Mouse (Mus musculus): Measurements from ENCODE around the gene Btbd10. TPM values are rescaled to one million over a fixed set of nuclear protein-coding genes. Genes with fewer than 3 reads are reported as not detected.

Gene Btbd10
- polyA plus RNA-seq, 1 experiment: 2.9 TPM

DNA sequence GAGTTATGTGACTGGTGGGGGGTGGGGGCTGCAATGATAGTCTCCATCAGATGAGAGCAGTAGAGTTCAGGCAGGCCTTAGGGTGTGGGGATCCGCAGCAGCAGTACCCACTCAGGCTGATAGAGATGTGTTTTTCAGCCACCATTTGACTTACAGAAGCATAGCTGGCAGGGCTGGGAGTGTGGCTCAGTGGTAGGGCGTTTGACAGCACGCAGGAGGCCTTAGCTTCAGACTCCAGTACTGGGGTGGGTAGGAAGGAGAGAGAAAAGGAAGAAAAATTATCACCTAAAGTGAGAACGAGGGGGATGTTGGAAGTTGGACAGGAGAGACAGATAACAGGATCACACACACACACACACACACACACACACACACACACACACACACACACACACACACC is 90.7 kb downstream of the Btbd10 start:
- WGBS: 81% methylated on average over 4 of the region's 4 CpGs
- H3K27ac ChIP-seq (ENCODE audit: insufficient read depth, low read depth, low read length): no peak overlapping the region
- no peaks in the 10 kb centered on the region for H3K4me1 ChIP-seq (ENCODE audit: control insufficient read depth, insufficient read depth, insufficient read length, low read length)
- no peak for TF ChIP-seq CTCF (IDR thresholded peaks at IDR 0.05; ENCODE audit: extremely low read depth, insufficient read length, insufficient replicate concordance, low read depth, low read length)
- TF ChIP-seq POLR2A (IDR thresholded peaks at IDR 0.05; ENCODE audit: low read depth, low read length): no peak
- H3K4me3 ChIP-seq (ENCODE audit: low read depth, low read length): no peak overlapping the region
- H3K36me3 ChIP-seq (ENCODE audit: control insufficient read depth, insufficient read depth, low read length): peaks cover 25% of the 10 kb centered on the region
- no peaks in the 10 kb centered on the region for H3K27me3 ChIP-seq (ENCODE audit: control insufficient read depth, insufficient read depth, low read length)

DNA sequence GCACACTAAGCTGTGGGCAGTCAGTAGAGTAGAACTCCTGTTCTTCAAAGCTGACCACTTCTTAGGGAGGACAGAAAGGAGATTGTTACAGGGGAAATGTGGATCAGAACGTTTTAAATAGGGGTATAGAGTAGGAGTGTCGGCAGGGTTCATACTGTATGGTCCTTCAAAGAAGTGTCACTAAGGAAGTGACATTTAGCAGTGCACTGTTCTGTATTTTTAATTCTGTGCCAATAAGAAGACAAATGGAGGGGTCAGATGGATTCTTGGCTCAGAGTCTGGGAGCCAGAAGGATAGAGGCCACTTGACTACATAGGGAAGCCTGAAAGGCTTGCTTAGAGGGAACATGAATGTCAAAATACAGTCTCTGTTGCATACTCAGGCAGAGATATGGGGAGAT is 91.9 kb downstream of the Btbd10 start:
- H3K27me3 ChIP-seq (ENCODE audit: control insufficient read depth, insufficient read depth, low read length): no peaks in the 10 kb centered on the region
- 75% methylated on average over 2 of the region's 2 CpGs for WGBS
- H3K27ac ChIP-seq (ENCODE audit: insufficient read depth, low read depth, low read length): no peak overlapping the region
- H3K36me3 ChIP-seq (ENCODE audit: control insufficient read depth, insufficient read depth, low read length): peaks cover 16% of the 10 kb centered on the region
- TF ChIP-seq CTCF (IDR thresholded peaks at IDR 0.05; ENCODE audit: extremely low read depth, insufficient read length, insufficient replicate concordance, low read depth, low read length) (no peak), POLR2A (IDR thresholded peaks at IDR 0.05; ENCODE audit: low read depth, low read length) (no peak)
- H3K4me1 ChIP-seq (ENCODE audit: control insufficient read depth, insufficient read depth, insufficient read length, low read length): no peaks in the 10 kb centered on the region
- H3K4me3 ChIP-seq (ENCODE audit: low read depth, low read length): no peak overlapping the region

DNA sequence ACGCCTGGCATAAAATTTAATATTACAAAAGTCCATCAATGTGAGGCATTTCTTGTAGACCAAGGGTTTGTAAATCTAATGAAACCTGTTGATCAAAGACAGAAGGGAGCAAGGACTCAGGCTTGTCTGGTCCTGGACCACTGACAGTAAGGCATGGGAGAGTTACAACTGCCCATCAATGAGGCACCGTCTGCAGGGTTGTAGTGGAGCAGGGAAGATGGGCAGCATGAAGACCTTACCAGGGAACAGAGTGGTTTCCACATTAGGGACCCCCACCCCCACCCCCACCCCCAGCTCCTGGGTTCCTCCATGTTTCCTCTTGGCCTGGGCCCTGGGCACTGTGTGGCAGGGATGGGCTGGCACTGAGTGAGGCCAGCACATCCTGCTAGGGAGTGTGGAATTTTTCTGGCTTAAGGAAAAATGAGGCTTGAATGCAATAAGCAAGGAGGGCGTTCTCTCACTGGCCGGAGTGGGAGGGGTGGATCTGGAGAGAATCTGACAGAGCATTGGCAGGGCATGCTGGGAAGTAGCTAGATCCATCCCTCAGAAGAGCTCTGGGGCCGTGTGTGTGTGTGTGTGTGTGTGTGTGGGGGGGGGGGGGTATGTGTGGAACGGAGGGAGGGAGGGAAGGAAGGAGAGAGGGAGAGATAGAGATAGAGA is 96.7 kb downstream of the Btbd10 start:
- 84% methylated on average over 5 of the region's 6 CpGs for WGBS
- H3K27ac ChIP-seq (ENCODE audit: insufficient read depth, low read depth, low read length): no peak overlapping the region

DNA sequence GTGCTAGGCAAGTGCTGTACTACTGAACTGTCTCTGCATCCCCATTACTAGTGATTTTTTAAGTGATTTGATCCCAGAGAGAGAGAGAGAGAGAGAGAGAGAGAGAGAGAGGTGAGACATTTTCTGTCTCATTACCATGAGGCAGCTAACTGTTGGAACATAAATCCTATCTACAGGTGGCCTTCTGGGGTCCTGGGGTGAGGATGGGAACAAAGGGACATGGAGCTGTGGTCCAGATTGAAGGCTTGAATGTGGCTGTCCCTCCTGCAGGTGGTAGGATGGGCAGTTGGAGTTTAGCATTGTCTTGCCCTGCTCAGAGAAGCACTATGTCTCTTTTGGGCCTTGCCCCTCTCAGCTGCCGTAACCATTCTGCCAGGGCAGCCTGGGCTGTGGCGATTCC is 98.2 kb downstream of the Btbd10 start:
- H3K27ac ChIP-seq (ENCODE audit: insufficient read depth, low read depth, low read length): no peak overlapping the region
- peaks cover 4% of the 10 kb centered on the region; the same call in 1 of the 2 replicates for H3K36me3 ChIP-seq (ENCODE audit: control insufficient read depth, insufficient read depth, low read length)
- H3K4me1 ChIP-seq (ENCODE audit: control insufficient read depth, insufficient read depth, insufficient read length, low read length): peaks cover 12% of the 10 kb centered on the region
- TF ChIP-seq CTCF (IDR thresholded peaks at IDR 0.05; ENCODE audit: extremely low read depth, insufficient read length, insufficient replicate concordance, low read depth, low read length): no peak
- no peak for TF ChIP-seq POLR2A (IDR thresholded peaks at IDR 0.05; ENCODE audit: low read depth, low read length)
- WGBS: 94% methylated on average over 2 of the region's 2 CpGs
- no peak overlapping the region for H3K4me3 ChIP-seq (ENCODE audit: low read depth, low read length)
- H3K27me3 ChIP-seq (ENCODE audit: control insufficient read depth, insufficient read depth, low read length): no peaks in the 10 kb centered on the region

More for the DNA sequence above, 96.7 kb downstream of the Btbd10 start:
- H3K36me3 ChIP-seq (ENCODE audit: control insufficient read depth, insufficient read depth, low read length): peaks cover 6% of the 10 kb centered on the region; the same call in 1 of the 2 replicates
- no peaks in the 10 kb centered on the region for H3K27me3 ChIP-seq (ENCODE audit: control insufficient read depth, insufficient read depth, low read length)
- no peak overlapping the region for H3K4me3 ChIP-seq (ENCODE audit: low read depth, low read length)
- TF ChIP-seq POLR2A (IDR thresholded peaks at IDR 0.05; ENCODE audit: low read depth, low read length) (no peak), CTCF (IDR thresholded peaks at IDR 0.05; ENCODE audit: extremely low read depth, insufficient read length, insufficient replicate concordance, low read depth, low read length) (no peak)
- peaks cover 12% of the 10 kb centered on the region for H3K4me1 ChIP-seq (ENCODE audit: control insufficient read depth, insufficient read depth, insufficient read length, low read length)

DNA sequence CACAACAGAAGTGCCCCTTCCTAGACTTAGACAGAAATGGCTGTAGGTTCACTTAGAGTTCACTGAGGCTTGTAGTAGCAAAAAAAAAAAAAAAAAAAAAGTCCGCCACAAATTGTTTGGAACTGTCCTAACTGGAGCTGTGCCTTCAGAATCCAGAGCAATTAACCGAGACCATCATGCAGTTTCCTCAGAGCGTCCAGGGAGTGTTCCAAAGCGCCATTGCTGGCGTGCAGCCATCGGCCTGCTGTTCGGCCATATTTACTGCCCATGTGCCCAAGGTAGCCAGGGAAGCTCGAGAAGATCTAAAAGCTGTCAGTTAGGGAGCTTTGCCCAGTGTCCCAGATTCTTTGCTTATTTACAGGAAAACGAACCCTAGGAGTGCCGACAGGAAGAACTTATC is 98.6 kb downstream of the Btbd10 start:
- 0 out of 2 replicates have a peak overlapping the region, but pooled peaks have one; percentile 5 for H3K27ac ChIP-seq (ENCODE audit: insufficient read depth, low read depth, low read length)
- no peak overlapping the region for H3K4me3 ChIP-seq (ENCODE audit: low read depth, low read length)
- no peaks in the 10 kb centered on the region for H3K27me3 ChIP-seq (ENCODE audit: control insufficient read depth, insufficient read depth, low read length)
- WGBS: 38% methylated on average over 10 of the region's 10 CpGs
- peaks cover 3% of the 10 kb centered on the region; the same call in 1 of the 2 replicates for H3K36me3 ChIP-seq (ENCODE audit: control insufficient read depth, insufficient read depth, low read length)
- TF ChIP-seq POLR2A (IDR thresholded peaks at IDR 0.05; ENCODE audit: low read depth, low read length) (no peak), CTCF (IDR thresholded peaks at IDR 0.05; ENCODE audit: extremely low read depth, insufficient read length, insufficient replicate concordance, low read depth, low read length) (no peak)
- H3K4me1 ChIP-seq (ENCODE audit: control insufficient read depth, insufficient read depth, insufficient read length, low read length): peaks cover 12% of the 10 kb centered on the region

DNA sequence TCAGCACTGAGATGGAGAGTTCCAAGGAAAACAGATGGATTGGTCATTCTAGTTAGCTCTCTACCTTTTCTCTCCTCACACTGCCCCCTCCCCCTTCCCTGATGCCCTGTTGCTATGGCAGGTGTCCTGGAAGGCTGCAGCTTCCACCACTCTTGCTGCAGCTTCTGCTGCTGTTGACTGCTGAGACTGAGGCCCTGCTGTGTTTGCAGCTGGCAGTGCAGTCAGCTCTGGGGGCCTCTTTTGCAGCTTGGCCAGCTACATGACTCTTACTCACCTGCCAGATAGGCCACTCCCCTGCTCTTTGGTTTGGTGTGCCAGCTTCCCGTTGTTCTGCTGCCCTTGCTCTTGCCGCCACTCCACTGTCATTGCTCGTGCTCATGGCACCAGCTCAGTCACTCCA is 99.3 kb downstream of the Btbd10 start:
- WGBS: 16% methylated on average over 3 of the region's 3 CpGs
- TF ChIP-seq CTCF (IDR thresholded peaks at IDR 0.05; ENCODE audit: extremely low read depth, insufficient read length, insufficient replicate concordance, low read depth, low read length): no peak
- TF ChIP-seq POLR2A (IDR thresholded peaks at IDR 0.05; ENCODE audit: low read depth, low read length): no peak
- H3K27ac ChIP-seq (ENCODE audit: insufficient read depth, low read depth, low read length): 0 out of 2 replicates have a peak overlapping the region, but pooled peaks have one; percentile 5

DNA sequence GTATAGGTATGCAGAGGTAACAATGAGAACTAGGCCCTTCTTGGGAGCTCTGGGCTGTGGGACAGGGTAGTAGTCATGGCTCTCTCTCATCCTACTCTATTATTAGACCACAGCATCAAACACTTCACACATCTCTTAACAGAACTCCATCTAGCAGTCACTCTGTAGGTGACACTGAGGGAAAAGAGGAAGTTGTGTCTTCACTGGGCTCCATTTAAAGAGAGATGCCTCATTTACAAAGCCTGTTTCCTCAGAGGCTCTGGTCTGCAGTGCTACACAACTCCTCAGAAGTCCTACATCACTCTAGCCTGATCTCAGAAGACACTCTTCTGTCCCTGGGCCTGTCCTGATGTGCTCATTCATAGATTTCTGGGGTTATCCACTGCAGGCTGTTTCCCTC is 100.1 kb downstream of the Btbd10 start:
- H3K27ac ChIP-seq (ENCODE audit: insufficient read depth, low read depth, low read length): no peak overlapping the region
- H3K27me3 ChIP-seq (ENCODE audit: control insufficient read depth, insufficient read depth, low read length): no peaks in the 10 kb centered on the region
- H3K36me3 ChIP-seq (ENCODE audit: control insufficient read depth, insufficient read depth, low read length): no peaks in the 10 kb centered on the region
- peaks cover 15% of the 10 kb centered on the region for H3K4me1 ChIP-seq (ENCODE audit: control insufficient read depth, insufficient read depth, insufficient read length, low read length)
- no peak overlapping the region for H3K4me3 ChIP-seq (ENCODE audit: low read depth, low read length)
- TF ChIP-seq CTCF (IDR thresholded peaks at IDR 0.05; ENCODE audit: extremely low read depth, insufficient read length, insufficient replicate concordance, low read depth, low read length) (no peak), POLR2A (IDR thresholded peaks at IDR 0.05; ENCODE audit: low read depth, low read length) (no peak)

More for the DNA sequence above, 99.3 kb downstream of the Btbd10 start:
- H3K4me1 ChIP-seq (ENCODE audit: control insufficient read depth, insufficient read depth, insufficient read length, low read length): peaks cover 12% of the 10 kb centered on the region
- H3K36me3 ChIP-seq (ENCODE audit: control insufficient read depth, insufficient read depth, low read length): peaks cover 3% of the 10 kb centered on the region; the same call in 1 of the 2 replicates
- no peak overlapping the region for H3K4me3 ChIP-seq (ENCODE audit: low read depth, low read length)
- no peaks in the 10 kb centered on the region for H3K27me3 ChIP-seq (ENCODE audit: control insufficient read depth, insufficient read depth, low read length)
